Mouse (Mus musculus) monocyte, adult 5-6 weeks (primary cell): Measurements from ENCODE around the gene Ccr2. TPM values are rescaled to one million over a fixed set of nuclear protein-coding genes. Genes with fewer than 3 reads are reported as not detected.
"Not testable (repeated sequence)": the region's sequence is repeated elsewhere in the genome, so short reads cannot be mapped to it uniquely, and the experiment has no call there.

Source experiments
- ATAC-seq: fragments of 153-309, 156-312 bp; replicated peaks from 2 replicates; pipeline ENCODE4 v1.8.0; 2017; ENCODE audit warnings: mild to moderate bottlenecking; ENCODE audit not compliant: low TSS enrichment, insufficient number of reproducible peaks, severe bottlenecking, poor library complexity, low FRiP score
- total RNA-seq: library from RNA; stranded (forward); fragments of 200-1000, 200-491, 200-594 nt; gene quantifications from 3 replicates; pipeline ENCODE4 v1.2.3, GENCODE M21; 2017

Ccr2 gene
- total RNA-seq, 1 experiment from 2014 or later: 260 TPM

DNA sequence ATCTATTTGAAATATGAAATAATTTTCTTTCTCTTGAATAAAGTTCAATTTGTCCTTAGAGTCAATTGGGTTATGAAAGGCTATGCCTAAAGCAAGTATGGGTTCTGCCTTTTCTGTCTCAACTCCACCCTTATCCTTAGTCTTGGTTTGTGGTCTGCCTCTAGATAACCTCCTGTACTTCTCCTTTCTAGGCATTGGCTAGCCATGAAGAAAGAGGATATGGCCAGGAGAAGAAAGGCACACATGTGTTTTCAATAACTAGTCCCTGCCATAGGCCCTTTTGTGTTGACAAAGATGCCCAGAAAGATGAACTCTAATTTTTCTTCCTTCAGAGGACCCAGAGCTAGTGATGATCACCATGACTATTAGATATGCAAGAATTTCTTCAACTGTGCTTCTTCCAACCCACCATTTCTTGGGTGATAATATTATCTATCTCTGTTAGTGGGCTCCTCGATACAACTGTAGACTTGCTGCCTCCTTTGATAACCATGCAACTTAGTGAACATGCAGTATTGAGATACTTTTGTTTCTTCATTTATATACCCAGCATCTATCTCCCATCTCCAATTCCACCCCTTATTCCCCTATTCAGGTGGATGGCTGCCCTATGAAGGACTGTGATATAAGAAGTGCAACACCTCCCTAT lies 11.0 kb downstream of the Ccr2 start:
- ATAC-seq: peak; percentile 98

DNA sequence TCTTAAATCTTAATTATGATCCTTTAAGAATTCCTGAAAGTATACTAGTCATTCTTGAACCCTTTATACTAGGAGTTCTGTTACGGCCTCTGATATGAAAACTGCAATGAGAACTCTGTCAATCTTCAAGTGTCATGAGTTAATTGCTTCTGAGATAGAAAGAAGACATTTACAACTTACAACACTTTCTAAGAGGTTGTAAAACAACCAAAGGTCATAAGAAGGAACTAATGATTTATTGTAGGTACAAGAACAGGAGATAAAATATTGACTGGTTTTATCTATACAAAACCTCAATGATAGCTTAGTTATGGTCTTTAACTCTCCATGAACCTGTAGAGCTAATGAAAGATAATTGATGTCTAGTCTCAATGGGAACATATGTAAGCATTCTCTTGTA lies 12.0 kb downstream of the Ccr2 start:
- no peak for ATAC-seq

DNA sequence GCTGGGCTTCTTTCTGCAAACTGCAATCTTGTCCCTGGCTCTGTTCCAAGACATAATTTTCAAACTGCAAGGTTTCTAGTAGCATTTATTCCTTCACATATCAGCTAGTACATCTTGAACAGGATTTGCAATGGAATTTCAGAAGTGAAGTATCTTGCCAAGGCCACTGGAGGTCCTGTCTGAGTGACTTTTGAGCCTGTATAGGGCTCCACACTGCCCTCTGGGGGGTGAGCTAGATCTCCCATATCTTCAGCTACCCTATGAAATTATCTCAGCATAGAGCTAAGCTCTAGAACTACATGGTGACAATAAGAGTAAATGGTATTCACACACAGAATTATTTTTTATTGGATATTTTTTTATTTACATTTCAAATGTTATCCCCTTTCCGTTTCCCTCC lies 16.7 kb downstream of the Ccr2 start:
- ATAC-seq: peak; percentile 96

DNA sequence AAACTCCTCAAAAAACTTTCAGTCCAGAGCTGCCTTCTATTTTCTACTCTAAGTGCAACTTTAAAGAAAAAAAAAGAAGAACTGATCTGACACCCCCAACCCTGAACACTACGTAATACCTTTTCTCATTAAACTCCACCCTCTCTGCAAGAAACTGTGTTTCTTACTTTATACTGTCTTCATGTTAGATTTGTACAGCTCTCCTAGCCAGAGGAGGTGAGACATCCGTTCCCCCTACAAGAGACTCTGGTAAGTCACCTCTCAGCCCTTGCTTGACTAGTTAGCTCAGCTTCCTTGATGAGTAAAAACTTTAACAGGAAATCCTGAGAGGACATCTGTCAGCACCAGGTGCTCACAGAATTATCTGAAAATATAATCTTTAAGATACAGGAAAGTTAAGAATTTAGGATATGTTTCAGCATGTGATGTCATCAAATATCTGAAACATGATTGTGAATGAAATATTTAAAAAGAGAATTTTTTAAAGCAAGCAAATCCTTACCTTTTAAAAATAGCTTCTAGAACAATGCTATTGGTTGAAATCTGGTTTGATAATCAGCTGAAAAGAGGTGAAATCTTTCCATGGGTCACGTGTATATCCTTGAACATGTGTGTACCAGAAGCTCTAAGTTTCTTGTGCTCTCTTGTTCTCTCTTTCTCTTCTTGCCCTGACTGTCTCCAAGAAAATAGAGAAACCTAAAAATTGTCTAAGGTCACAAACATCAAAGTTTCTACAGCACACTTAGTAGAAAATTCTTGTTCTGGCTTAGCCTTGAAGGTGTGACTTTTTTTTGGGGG lies 19.8 kb downstream of the Ccr2 start, which contains the start of gene Ccr5:
Gene Ccr5 (plus strand): TSS at position 157 of the 798 bp plus-strand sequence.
- ATAC-seq: peak; percentile 37; the same call in 1 of the 2 replicates

DNA sequence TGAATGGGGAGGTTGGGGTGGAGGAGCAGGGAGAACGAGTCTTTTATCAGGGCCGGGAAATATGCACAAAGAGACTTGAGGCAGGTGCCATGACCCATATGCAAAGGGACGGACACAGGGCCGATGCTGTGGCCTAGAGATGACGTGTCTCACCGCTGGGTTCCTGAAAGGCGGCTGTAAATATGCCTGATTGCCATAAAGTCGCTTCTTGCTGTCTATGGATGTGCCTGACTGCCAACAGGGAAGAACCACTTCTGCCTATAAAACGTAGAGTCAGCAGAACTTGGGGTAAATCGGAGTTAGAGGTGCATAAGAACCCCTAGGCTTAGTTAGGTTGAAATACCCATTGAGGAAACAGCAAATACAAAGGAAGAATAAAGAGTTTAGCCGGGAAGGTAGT lies 23.8 kb downstream of the Ccr2 start:
- ATAC-seq: peak; percentile 63

DNA sequence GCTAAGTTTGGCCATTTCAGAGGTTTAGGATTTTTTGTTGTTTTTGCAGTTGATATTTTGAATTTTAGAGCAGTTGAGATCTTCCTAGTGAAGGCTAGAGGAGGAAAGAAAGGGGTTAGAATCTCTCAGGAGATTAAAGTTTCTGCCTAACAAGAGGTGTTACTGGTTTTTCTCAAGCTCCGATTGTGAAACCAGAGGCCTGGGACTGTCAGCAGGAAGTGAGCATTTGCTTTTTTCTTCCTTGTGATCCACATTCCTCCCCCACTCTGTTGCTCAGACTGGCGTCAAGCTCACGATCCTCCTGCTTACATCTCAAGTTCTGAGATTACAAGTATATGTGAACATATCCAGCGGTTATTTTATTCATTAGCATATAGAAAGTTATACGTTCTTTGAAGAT lies 24.6 kb downstream of the Ccr2 start:
- peak; percentile 54 for ATAC-seq

DNA sequence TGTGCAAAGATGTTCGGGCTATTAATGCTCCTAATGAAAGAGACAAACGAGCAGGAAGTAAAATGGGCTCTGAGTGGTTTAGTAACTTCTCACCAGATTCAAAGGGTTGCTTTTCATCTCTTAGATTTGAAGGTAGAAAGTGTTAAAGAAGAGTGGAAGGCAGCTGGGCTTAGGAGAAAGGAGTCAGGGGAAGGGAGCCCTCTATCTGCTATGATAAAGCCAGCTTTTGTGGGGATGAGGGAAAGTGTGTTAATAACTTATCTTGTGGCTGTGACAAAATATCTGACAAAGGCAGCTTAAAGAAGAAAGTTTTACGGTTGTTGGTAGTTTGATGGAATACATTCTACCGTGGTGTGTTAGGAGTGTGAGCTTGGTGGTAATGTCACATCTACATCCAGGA lies 25.7 kb downstream of the Ccr2 start:
- ATAC-seq: no peak

DNA sequence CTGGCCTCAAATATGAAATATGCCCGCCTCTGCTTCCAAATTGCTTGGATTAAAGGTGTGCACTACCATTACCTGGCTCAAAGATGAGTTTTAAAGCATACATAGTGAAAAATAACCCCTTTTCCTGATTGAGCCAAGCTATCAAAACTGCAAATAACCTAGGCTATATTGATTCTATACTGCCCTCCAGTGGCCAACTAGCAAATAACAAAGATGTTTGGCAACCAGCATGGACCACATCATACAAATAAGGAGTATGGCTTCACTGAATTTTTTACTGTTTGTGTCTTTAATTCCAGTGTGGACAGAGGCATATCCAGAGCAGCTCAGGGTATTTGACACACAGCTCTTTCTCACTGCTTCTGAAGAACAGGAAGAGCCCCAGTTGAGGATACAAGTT lies 26.6 kb downstream of the Ccr2 start:
- ATAC-seq: peak; percentile 53; the same call in 1 of the 2 replicates

DNA sequence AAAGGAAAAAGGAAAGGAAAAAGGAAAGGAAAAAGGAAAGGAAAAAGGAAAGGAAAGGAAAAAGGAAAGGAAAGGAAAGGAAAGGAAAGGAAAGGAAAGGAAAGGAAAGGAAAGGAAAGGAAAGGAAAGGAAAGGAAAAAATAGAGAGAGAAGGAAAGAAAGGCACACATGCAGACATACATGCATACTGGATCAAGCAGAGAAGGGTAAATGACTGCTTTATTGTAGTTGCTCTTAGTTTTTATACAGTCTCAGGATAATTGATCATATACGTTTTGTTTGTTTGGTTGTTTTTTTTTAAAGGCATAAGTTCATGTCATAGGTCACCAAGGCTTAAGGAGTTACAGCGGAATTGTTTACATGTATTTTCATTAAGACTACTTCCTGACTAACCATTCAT lies 31.1 kb downstream of the Ccr2 start:
- ATAC-seq: not testable (repeated sequence)

DNA sequence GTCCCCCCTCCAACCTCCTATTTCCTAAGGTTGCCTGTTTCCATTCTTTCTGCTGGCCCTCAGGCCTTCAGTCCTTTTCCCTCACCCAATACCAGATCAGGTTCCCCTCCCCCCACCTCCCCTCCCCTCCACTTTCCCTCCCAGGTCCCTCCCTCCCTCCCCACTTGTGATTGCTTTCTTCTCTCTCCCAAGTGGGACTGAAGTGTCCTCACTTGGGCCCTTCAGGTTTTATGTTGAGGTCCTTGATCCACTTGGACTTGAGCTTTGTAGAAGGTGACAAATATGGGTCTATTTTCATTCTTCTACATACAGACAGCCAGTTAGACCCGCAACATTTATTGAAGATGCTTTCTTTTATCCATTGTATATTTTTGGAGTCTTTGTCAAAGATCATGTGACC lies 33.2 kb downstream of the Ccr2 start:
- not testable (repeated sequence) for ATAC-seq

DNA sequence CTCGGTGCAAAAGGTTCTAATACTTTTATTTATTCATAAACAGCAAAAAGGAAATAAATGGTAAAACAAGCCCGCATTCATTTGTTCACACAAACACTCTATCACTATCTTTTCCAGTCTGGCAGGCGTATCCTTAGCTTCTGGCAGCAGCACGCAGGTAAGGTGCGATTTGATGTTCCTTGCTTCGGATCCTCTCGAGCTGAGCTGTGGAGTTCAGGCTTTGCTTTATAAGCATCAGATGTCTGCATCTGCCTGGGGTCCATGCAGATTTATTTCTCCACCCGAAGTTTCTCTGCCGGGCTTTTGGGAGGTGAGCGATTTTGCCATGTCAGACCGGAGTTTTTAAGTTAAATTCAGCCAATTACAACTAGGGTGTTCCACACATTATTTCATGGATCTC lies 35.9 kb downstream of the Ccr2 start:
- ATAC-seq: no peak

DNA sequence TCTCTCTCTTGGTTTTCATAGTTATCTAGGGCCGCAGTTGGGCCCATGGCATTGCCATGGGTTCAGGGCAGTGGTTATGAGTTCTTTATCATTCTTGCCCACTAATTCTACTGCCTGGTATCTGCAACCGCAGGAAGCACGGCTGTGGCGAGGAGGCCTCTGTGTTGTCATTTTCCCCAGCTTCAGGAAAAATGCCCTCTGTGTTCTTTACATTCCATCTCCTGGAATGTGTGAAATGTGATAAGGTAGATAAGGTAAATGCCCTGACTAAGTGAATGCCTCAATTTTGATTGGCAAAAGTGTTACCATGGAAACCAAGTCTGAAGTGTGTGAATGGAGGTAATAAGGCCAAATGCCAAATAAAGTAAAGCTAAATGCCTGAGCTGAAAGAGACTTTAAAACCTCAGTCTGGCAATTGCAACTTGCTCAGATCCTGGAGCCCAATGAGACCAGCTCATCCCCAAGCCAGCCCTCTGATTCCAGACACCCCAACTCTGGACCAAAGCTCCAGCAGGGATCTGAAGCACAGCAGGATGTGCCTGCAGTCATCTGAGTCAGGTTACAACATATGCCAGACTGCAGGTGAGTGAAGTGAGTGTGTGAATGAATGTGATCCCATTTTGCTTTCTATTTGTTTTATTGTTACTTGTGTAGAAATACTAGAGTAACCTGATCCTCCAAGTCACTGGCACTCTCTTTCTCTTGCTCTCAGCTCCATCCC lies 36.5 kb downstream of the Ccr2 start:
- ATAC-seq: no peak

DNA sequence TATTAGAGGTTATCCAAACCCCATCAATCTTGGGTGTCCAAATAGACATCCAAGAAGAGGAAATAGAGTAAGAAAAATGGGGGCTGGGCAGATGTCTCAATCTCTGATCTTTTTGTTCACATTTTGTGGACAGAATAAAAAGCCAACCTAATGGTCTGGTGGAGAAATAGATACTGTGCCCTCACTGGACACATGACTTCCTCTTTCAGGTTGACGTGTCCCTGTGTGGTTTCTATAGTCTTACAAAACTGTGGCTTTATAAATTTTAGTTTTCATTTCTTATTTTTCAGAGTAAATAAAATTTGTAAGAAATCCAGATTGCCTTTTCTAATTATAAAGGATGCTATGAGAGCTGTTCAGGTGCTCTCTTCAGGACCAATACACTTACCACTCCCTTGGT lies 41.9 kb downstream of the Ccr2 start:
- ATAC-seq: peak; percentile 96

DNA sequence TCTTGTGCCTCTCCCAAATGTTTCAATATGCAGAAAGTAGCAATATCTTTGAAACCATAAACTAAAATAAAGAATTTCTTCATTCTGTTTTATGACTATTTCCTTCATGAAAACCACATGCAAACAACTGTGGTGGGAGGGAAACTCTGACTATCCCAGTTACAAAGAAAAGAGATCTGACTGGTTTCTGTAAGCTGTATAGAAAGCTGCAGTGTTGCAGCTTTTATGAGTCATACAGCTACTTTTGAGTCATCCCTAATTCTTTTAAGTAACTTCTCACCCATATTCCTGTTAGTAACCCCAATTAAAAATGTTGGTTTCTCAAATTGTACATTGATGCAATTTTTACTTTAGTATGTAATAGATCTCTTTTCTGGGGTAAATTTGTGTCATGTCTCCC lies 44.6 kb downstream of the Ccr2 start:
- peak; percentile 54; the same call in 1 of the 2 replicates for ATAC-seq

Other genes with a start within 250 kb of the Ccr2 start
- 0.19 to 0.49 TPM (median 0.21 TPM) in 3 replicates for gene Xcr1, start 239.9 kb upstream of the Ccr2 start, total RNA-seq
- 3.8 to 22.9 TPM (median 22.1 TPM) in 3 replicates for gene Ccr1, start 133.3 kb upstream of the Ccr2 start, total RNA-seq
- gene Ccr1l1, start 123.5 kb upstream of the Ccr2 start, total RNA-seq: not detected in 3 replicates
- gene Ccr3, start 80.0 kb upstream of the Ccr2 start, total RNA-seq: 1.6 to 124 TPM (median 118 TPM) in 3 replicates
- gene Ccr5, start 19.6 kb downstream of the Ccr2 start, total RNA-seq: 16.7 to 74.3 TPM (median 20.7 TPM) in 3 replicates
- gene 2010315B03Rik, start 210.7 kb downstream of the Ccr2 start, total RNA-seq: 33.1 to 47.2 TPM (median 40.9 TPM) in 3 replicates